ENCODE assay signal across 14 mouse cellular contexts in the genomic region with DNA sequence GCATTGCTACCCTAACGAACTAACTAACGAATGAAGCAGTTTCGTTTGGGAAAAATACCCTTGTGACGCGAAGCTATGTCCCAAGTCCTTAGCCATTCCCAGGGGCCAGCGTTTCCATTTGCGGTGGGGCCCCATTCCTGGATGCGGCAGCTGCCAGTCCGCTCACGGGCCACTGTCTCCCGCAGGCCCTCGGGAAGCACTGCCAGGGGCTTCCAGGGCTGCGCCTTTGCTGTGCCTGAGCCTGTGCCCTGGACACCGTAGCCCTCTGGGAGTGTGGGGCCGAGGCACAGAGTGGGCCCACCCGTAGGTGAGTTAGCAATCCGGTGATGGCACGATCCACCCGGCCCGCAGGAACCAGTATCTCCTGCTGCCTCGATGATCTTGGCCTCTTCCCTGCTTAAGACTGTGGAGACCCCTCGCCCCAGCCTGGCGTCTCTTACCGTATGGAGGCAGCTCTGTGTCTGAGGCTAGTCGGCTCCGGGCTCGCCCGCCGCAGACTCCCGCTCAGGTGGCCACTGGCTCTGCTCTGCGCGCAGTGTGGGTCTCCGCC. TPM values are rescaled to one million over a fixed set of nuclear protein-coding genes. Genes with fewer than 3 reads are reported as not detected.
A peak's percentile ranks its signal among the peaks of the same experiment; 100 is the strongest.
DNase-seq lines count a peak whose midpoint lies in the region; ATAC-seq and TF ChIP-seq lines count a peak whose summit lies in the region.
"Had no signal": no experiment of that assay in that cellular context is flagged by ENCODE, and none has a peak within 500 bp of the region (broad histone marks: within the 10 kb centered on the region; RNA-seq: fewer than 3 reads in every experiment).

No protein-coding gene starts in this region.

- no peak for TF ChIP-seq EP300 in heart, adult 2 months (IDR thresholded peaks at IDR 0.05; ENCODE audit: insufficient read depth, low read depth, low read length)

- no peaks in the 10 kb centered on the region for H3K79me2 ChIP-seq in heart, adult 2 months (replicated peaks; ENCODE audit: control insufficient read depth, insufficient read depth, low read length)

- no peak overlapping the region for H3K9ac ChIP-seq in heart, embryonic 15.5 days
- H3K9ac ChIP-seq in heart, adult 2 months (ENCODE audit: low read depth, low read length) = no peak overlapping the region
- no peak overlapping the region for H3K9ac ChIP-seq in ES-E14 (ENCODE audit: insufficient read depth, low read depth, low read length, poor library complexity, severe bottlenecking)
- H3K9ac ChIP-seq in embryonic facial prominence, embryonic 15.5 days = peak overlapping the region; percentile 33; the same call in 1 of the 2 replicates
- H3K9ac ChIP-seq in limb, embryonic 13.5 days = peak overlapping the region; percentile 94

- 1% methylated on average over 33 of the region's 33 CpGs for WGBS in heart, embryonic 15.5 days
- 3% methylated on average over 33 of the region's 33 CpGs for WGBS in heart, adult 2 months
- WGBS in embryonic facial prominence, embryonic 15.5 days = under 1% methylated on average over 33 of the region's 33 CpGs
- WGBS in limb, embryonic 13.5 days = 0% methylated on average over 33 of the region's 33 CpGs

- peaks cover 20% of the 10 kb centered on the region for H3K4me1 ChIP-seq in heart, embryonic 15.5 days (replicated peaks)
- H3K4me1 ChIP-seq in heart, adult 2 months (ENCODE audit: control insufficient read depth, insufficient read depth, low read length) = no peaks in the 10 kb centered on the region
- H3K4me1 ChIP-seq in ES-E14 (ENCODE audit: control insufficient read depth in 2 of 2, insufficient read depth in 2 of 2, low read length in 2 of 2, poor library complexity in 1 of 2) = no peaks in the 10 kb centered on the region; a peak in 1 of 4 replicates
- peaks cover 37% of the 10 kb centered on the region for H3K4me1 ChIP-seq in embryonic facial prominence, embryonic 15.5 days
- H3K4me1 ChIP-seq in limb, embryonic 13.5 days = peaks cover 43% of the 10 kb centered on the region

- peaks cover 100% of the 10 kb centered on the region for H3K27me3 ChIP-seq in heart, embryonic 15.5 days
- peaks cover 42% of the 10 kb centered on the region for H3K27me3 ChIP-seq in heart, adult 2 months (ENCODE audit: control insufficient read depth, insufficient read depth, low read length)
- peaks cover 57% of the 10 kb centered on the region for H3K27me3 ChIP-seq in embryonic facial prominence, embryonic 15.5 days
- peaks cover 94% of the 10 kb centered on the region for H3K27me3 ChIP-seq in limb, embryonic 13.5 days

- H3K36me3 ChIP-seq in heart, embryonic 15.5 days = no peaks in the 10 kb centered on the region
- no peaks in the 10 kb centered on the region for H3K36me3 ChIP-seq in heart, adult 2 months (ENCODE audit: control insufficient read depth, insufficient read depth, low read length)
- no peaks in the 10 kb centered on the region for H3K36me3 ChIP-seq in ES-E14 (ENCODE audit: control insufficient read depth, insufficient read depth, low read length, poor library complexity, severe bottlenecking)
- H3K36me3 ChIP-seq in embryonic facial prominence, embryonic 15.5 days = no peaks in the 10 kb centered on the region
- H3K36me3 ChIP-seq in limb, embryonic 13.5 days = no peaks in the 10 kb centered on the region

- no peak for TF ChIP-seq CTCF in heart, adult 2 months (IDR thresholded peaks at IDR 0.05)

- ATAC-seq in heart, embryonic 15.5 days (replicated peaks; ENCODE audit: insufficient number of reproducible peaks, insufficient read depth, low FRiP score, low read depth) = no peak
- 0 out of 2 replicates have a peak, but pooled peaks have one; percentile 8 for ATAC-seq in embryonic facial prominence, embryonic 15.5 days (ENCODE audit: insufficient number of reproducible peaks, low FRiP score, low TSS enrichment, low read depth)
- ATAC-seq in limb, embryonic 13.5 days (ENCODE audit: low FRiP score, low read depth) = no peak
- ATAC-seq in activated CD4-positive, CD25-positive, alpha-beta regulatory T cell, adult 4 months = no peak
- ATAC-seq: lung, postnatal 0 days had no signal

- in situ Hi-C loops in ES-E14 (cut with MboI; ENCODE audit: low sequenced_read_pairs in 2 of 2, unreplicated experiment in 2 of 2) = loop anchor here in 1 of 2 experiments (10.0 kb wide), 1 partner anchor 389 kb away; no protein-coding TSS in a partner anchor

- no peak for DNase-seq in heart, adult 2 months
- DNase-seq in ES-E14 (ENCODE audit: low read depth, low spot score) = peak; percentile 16
- no peak for DNase-seq in spleen, postnatal 10 days (ENCODE audit: low spot score in 2 of 2)
- no peak for DNase-seq in B cell, adult 2 months
- DNase-seq: adrenal gland, postnatal 14 days; thymus, adult 2 months had no signal

- H3K4me2 ChIP-seq in heart, embryonic 15.5 days = no peak overlapping the region
- H3K4me2 ChIP-seq in embryonic facial prominence, embryonic 15.5 days (replicated peaks) = peak overlapping the region; percentile 40
- peak overlapping the region; percentile 71 for H3K4me2 ChIP-seq in limb, embryonic 13.5 days (replicated peaks)

- H3K9me3 ChIP-seq in heart, embryonic 15.5 days (replicated peaks) = no peaks in the 10 kb centered on the region; the same call in 1 of the 2 replicates
- no peaks in the 10 kb centered on the region for H3K9me3 ChIP-seq in ES-E14 (ENCODE audit: control insufficient read depth, insufficient read depth, low read depth, low read length)
- H3K9me3 ChIP-seq in embryonic facial prominence, embryonic 15.5 days (replicated peaks) = no peaks in the 10 kb centered on the region
- H3K9me3 ChIP-seq in limb, embryonic 13.5 days = no peaks in the 10 kb centered on the region

- H3K4me3 ChIP-seq in heart, embryonic 15.5 days = peak overlapping the region; percentile 16
- no peak overlapping the region for H3K4me3 ChIP-seq in heart, adult 2 months
- H3K4me3 ChIP-seq in ES-E14 (ENCODE audit: insufficient read depth in 1 of 2, low read depth in 1 of 2, low read length in 2 of 2, poor library complexity in 1 of 2, severe bottlenecking in 1 of 2) = peak overlapping the region; percentile 6 to 39; a peak in 1 of 4 replicates
- peak overlapping the region; percentile 36 for H3K4me3 ChIP-seq in embryonic facial prominence, embryonic 15.5 days (replicated peaks)
- H3K4me3 ChIP-seq in limb, embryonic 13.5 days = peak overlapping the region; percentile 67

- intact Hi-C loops in heart, adult 2 months (cut with DNase I) = loop anchor here (10.0 kb wide), 1 partner anchor 419 kb away; a partner anchor contains a TSS

- no peak overlapping the region for H3K27ac ChIP-seq in heart, embryonic 15.5 days
- no peak overlapping the region for H3K27ac ChIP-seq in heart, adult 2 months
- no peak overlapping the region for H3K27ac ChIP-seq in ES-E14 (ENCODE audit: insufficient read depth, low read depth, low read length, poor library complexity, severe bottlenecking)
- peak overlapping the region; percentile 58 for H3K27ac ChIP-seq in embryonic facial prominence, embryonic 15.5 days (replicated peaks)
- H3K27ac ChIP-seq in limb, embryonic 13.5 days = peak overlapping the region; percentile 82

- TF ChIP-seq POLR2A in heart, adult 2 months (IDR thresholded peaks at IDR 0.05; ENCODE audit: insufficient read depth, low read depth, low read length) = no peak

TF ChIP-seq in ES-E14, 5 proteins besides CTCF, POLR2A, EP300 and RAD21:
- TF ChIP-seq CHD2 (IDR thresholded peaks at IDR 0.05; ENCODE audit: low read depth, low read length) (no peak), ZC3H11A (IDR thresholded peaks at IDR 0.05; ENCODE audit: borderline replicate concordance, low read depth, low read length) (no peak), HCFC1 (IDR thresholded peaks at IDR 0.05; ENCODE audit: borderline replicate concordance, insufficient read depth, low read length) (no peak), ZNF384 (IDR thresholded peaks at IDR 0.05; ENCODE audit: low read depth, low read length) (no peak), MAFK (IDR thresholded peaks at IDR 0.05; ENCODE audit: insufficient read depth, low read depth, low read length) (no peak)

RNA-seq across cellular contexts. Expression of a gene that starts 0.4 kb away (rescaled TPM):
- 0.05 and 0.46 TPM in 2 replicates for polyA plus RNA-seq in heart, embryonic 15.5 days (2015; fragmentation: Nextera tagmentation; extraction: Ambion mirVana)
- total RNA-seq in heart, adult 2 months (2021) = not detected
- polyA plus RNA-seq in heart, adult 2 months (2012; rRNA removed) = 0.06 TPM in 1 of 2 replicates, not detected in the other
- 0.26 and 1.0 TPM in 2 replicates for total RNA-seq in ES-E14 (2012; rRNA removed)
- polyA plus RNA-seq in embryonic facial prominence, embryonic 15.5 days (2015; fragmentation: Nextera tagmentation; extraction: Ambion mirVana) = 45.9 and 46.9 TPM in 2 replicates
- polyA plus RNA-seq in limb, embryonic 13.5 days (2015; fragmentation: Nextera tagmentation; extraction: Ambion mirVana) = 88.9 and 109 TPM in 2 replicates
- polyA plus RNA-seq in activated CD4-positive, CD25-positive, alpha-beta regulatory T cell, adult 4 months (2017; shearing (Covaris generic)) = not detected
- total RNA-seq: adrenal gland, postnatal 14 days; CH12.LX; heart, adult 8-10 months; layer of hippocampus, adult 8-10 months had no signal
- polyA plus RNA-seq: lung, postnatal 0 days had no signal

RNA-seq across cellular contexts. Expression of a gene that starts 51.3 kb away (rescaled TPM):
- polyA plus RNA-seq in heart, embryonic 15.5 days (2015; fragmentation: Nextera tagmentation; extraction: Ambion mirVana) = not detected in 2 replicates
- under 1 TPM in 1 of 2 experiments, not detected in 1; 0.23 TPM for total RNA-seq in heart, adult 2 months (2021)
- polyA plus RNA-seq in heart, adult 2 months (2012; rRNA removed) = 0.12 TPM in 1 of 2 replicates, not detected in the other
- total RNA-seq in ES-E14 (2012; rRNA removed) = not detected in 2 replicates
- polyA plus RNA-seq in embryonic facial prominence, embryonic 15.5 days (2015; fragmentation: Nextera tagmentation; extraction: Ambion mirVana) = 0.17 TPM in 1 of 2 replicates, not detected in the other
- 0.14 TPM in 1 of 2 replicates, not detected in the other for polyA plus RNA-seq in limb, embryonic 13.5 days (2015; fragmentation: Nextera tagmentation; extraction: Ambion mirVana)
- polyA plus RNA-seq in activated CD4-positive, CD25-positive, alpha-beta regulatory T cell, adult 4 months (2017; shearing (Covaris generic)) = under 1 TPM in 1 of 2 experiments, not detected in 1; 0.25 TPM
- total RNA-seq: adrenal gland, postnatal 14 days; CH12.LX had no signal
- polyA plus RNA-seq: thymus, adult 2 months had no signal

Comparison
In these comparisons a context has a peak if more than half of its experiments do, and no peak if none do; other contexts are left out.
1. H3K27ac ChIP-seq: peak in embryonic facial prominence, embryonic 15.5 days (single experiment) and limb, embryonic 13.5 days (single experiment); none in heart, embryonic 15.5 days (single experiment), heart, adult 2 months (single experiment) and ES-E14 (single experiment).
2. H3K9ac ChIP-seq: peak in embryonic facial prominence, embryonic 15.5 days (single experiment) and limb, embryonic 13.5 days (single experiment); none in heart, embryonic 15.5 days (single experiment), heart, adult 2 months (single experiment) and ES-E14 (single experiment).
3. RNA of a gene that starts 0.4 kb away (polyA plus RNA-seq): 88.9 to 109 TPM in limb, embryonic 13.5 days and 45.9 to 46.9 TPM in embryonic facial prominence, embryonic 15.5 days; 0.06 TPM in heart, adult 2 months, 0.05 to 0.46 TPM in heart, embryonic 15.5 days and not detected in activated CD4-positive, CD25-positive, alpha-beta regulatory T cell, adult 4 months; every median in the first group is over 10 times any median in the second.